Mouse (Mus musculus): ENCODE results near the gene Tspear. TPM values are rescaled to one million over a fixed set of nuclear protein-coding genes. Genes with fewer than 3 reads are reported as not detected.
"Not testable (repeated sequence)": the region's sequence is repeated elsewhere in the genome, so short reads cannot be mapped to it uniquely, and the experiment has no call there.

Tspear gene
- total RNA-seq (2021), result under 1 TPM in 1 of 2 experiments, not detected in 1; 0.14 TPM

- no peak for DNase-seq (ENCODE audit: low spot score in 2 of 2)
- intact Hi-C loops (cut with DNase I), result no loop called here
These were observed at the start of gene Tspear for GRCm38 (mm10) chr10:77685895-77686664. TSS of gene Tspear (plus strand) at chr10:77686569.

- no peak for DNase-seq (ENCODE audit: low spot score in 2 of 2)
- intact Hi-C loops (cut with DNase I), result loop anchor here (5.0 kb wide), 1 partner anchor 338 kb away; the partner anchor contains the start of gene 1810043G02Rik
These were observed 47.4 kb upstream of the Tspear start for GRCm38 (mm10) chr10:77638956-77639355.

- DNase-seq (ENCODE audit: low spot score in 2 of 2), result no peak
- intact Hi-C loops (cut with DNase I), result no loop called here
These were observed 43.2 kb upstream of the Tspear start for GRCm38 (mm10) chr10:77643160-77643559.

GRCm38 (mm10) chr10:77645571-77645970, 40.8 kb upstream of the Tspear start:
- intact Hi-C loops (cut with DNase I), result no loop called here
- no peak for DNase-seq (ENCODE audit: low spot score in 2 of 2)

GRCm38 (mm10) chr10:77647461-77647860, 38.9 kb upstream of the Tspear start:
- DNase-seq (ENCODE audit: low spot score in 2 of 2), result no peak
- intact Hi-C loops (cut with DNase I), result no loop called here

- DNase-seq (ENCODE audit: low spot score in 2 of 2), result no peak
- intact Hi-C loops (cut with DNase I), result no loop called here
These were observed 38.5 kb upstream of the Tspear start for GRCm38 (mm10) chr10:77647901-77648300.

GRCm38 (mm10) chr10:77652046-77652445, 34.3 kb upstream of the Tspear start:
- peak in 1 of 2 experiments; percentile 11 for DNase-seq (ENCODE audit: low spot score in 2 of 2)
- intact Hi-C loops (cut with DNase I), result no loop called here

GRCm38 (mm10) chr10:77658286-77658994, 27.9 kb upstream of the Tspear start:
- no peak for DNase-seq (ENCODE audit: low spot score in 2 of 2)
- intact Hi-C loops (cut with DNase I), result no loop called here

- no peak for DNase-seq (ENCODE audit: low spot score in 2 of 2)
- intact Hi-C loops (cut with DNase I), result no loop called here
These were observed 22.3 kb upstream of the Tspear start for GRCm38 (mm10) chr10:77663949-77664665.

GRCm38 (mm10) chr10:77666342-77666741, 20.0 kb upstream of the Tspear start:
- intact Hi-C loops (cut with DNase I), result no loop called here
- DNase-seq (ENCODE audit: low spot score in 2 of 2), result no peak

GRCm38 (mm10) chr10:77667402-77667801, 19.0 kb upstream of the Tspear start:
- peak in 1 of 2 experiments; percentile 79 for DNase-seq (ENCODE audit: low spot score in 2 of 2)
- intact Hi-C loops (cut with DNase I), result no loop called here

- DNase-seq (ENCODE audit: low spot score in 2 of 2), result no peak
- intact Hi-C loops (cut with DNase I), result no loop called here
These were observed 15.7 kb upstream of the Tspear start for GRCm38 (mm10) chr10:77670710-77671109.

GRCm38 (mm10) chr10:77671519-77671918, 14.8 kb upstream of the Tspear start:
- DNase-seq (ENCODE audit: low spot score in 2 of 2), result no peak
- intact Hi-C loops (cut with DNase I), result no loop called here

- intact Hi-C loops (cut with DNase I), result no loop called here
- no peak for DNase-seq (ENCODE audit: low spot score in 2 of 2)
These were observed 12.6 kb upstream of the Tspear start for GRCm38 (mm10) chr10:77673765-77674164.

GRCm38 (mm10) chr10:77677562-77677961, 8.8 kb upstream of the Tspear start:
- intact Hi-C loops (cut with DNase I), result no loop called here
- DNase-seq (ENCODE audit: low spot score in 2 of 2), result no peak

GRCm38 (mm10) chr10:77682994-77683393, 3.4 kb upstream of the Tspear start:
- DNase-seq (ENCODE audit: low spot score in 2 of 2), result peak in 1 of 2 experiments; percentile 64
- intact Hi-C loops (cut with DNase I), result no loop called here

- intact Hi-C loops (cut with DNase I), result no loop called here
- DNase-seq (ENCODE audit: low spot score in 2 of 2), result no peak
These were observed 2.2 kb upstream of the Tspear start for GRCm38 (mm10) chr10:77684181-77684580.

- intact Hi-C loops (cut with DNase I), result no loop called here
These were observed 652 bp downstream of the Tspear start for GRCm38 (mm10) chr10:77687021-77687420.

GRCm38 (mm10) chr10:77690356-77690807, 4.0 kb downstream of the Tspear start, which contains the start of gene Gm19402:
TSS of gene Gm19402 (minus strand) at chr10:77690757.
- DNase-seq (ENCODE audit: low spot score in 2 of 2); intact Hi-C loops (cut with DNase I): not testable (repeated sequence)

More at GRCm38 (mm10) chr10:77687021-77687420, 652 bp downstream of the Tspear start:
- DNase-seq (ENCODE audit: low spot score in 2 of 2), result no peak

GRCm38 (mm10) chr10:77697133-77697532, 10.8 kb downstream of the Tspear start, which contains the start of gene Gm9508:
TSS of gene Gm9508 (minus strand) at chr10:77697233.
- DNase-seq (ENCODE audit: low spot score in 2 of 2), result no peak
- intact Hi-C loops (cut with DNase I), result no loop called here

Data from left cerebral cortex, postnatal 25 days (tissue).